Mouse (Mus musculus) hindbrain, postnatal 0 days (tissue): ENCODE measurements around the gene Adam22. TPM values are rescaled to one million over a fixed set of nuclear protein-coding genes. Genes with fewer than 3 reads are reported as not detected.
"Not testable (repeated sequence)": the region's sequence is repeated elsewhere in the genome, so short reads cannot be mapped to it uniquely, and the experiment has no call there.

Experiments
- ATAC-seq: fragments of 200-750 bp; cut with Nextera tagmentation; 2 replicates; pipeline ENCODE4 v1.8.0; 2017; ENCODE audit warnings: mild to moderate bottlenecking, moderate TSS enrichment, moderate library complexity
- DNase-seq: peaks from one replicate; pipeline ENCODE4 v3.0.0-alpha.2; 2015; ENCODE audit warnings: low spot score
- H3K27ac ChIP-seq: fragments of 300-500 bp; sonication (generic); 2 replicates; pipeline ENCODE4 v1.5.1; 2014; ENCODE audit warnings: mild to moderate bottlenecking
- H3K27me3 ChIP-seq: fragments of 300-500 bp; sonication (generic); 2 replicates; pipeline ENCODE4 v1.6.1; 2014; ENCODE audit warnings: low read length, mixed read lengths; ENCODE audit not compliant: insufficient read depth
- H3K36me3 ChIP-seq: fragments of 300-500 bp; sonication (generic); 2 replicates; pipeline ENCODE4 v1.6.1; 2014; ENCODE audit warnings: low read length, mixed read lengths; ENCODE audit not compliant: insufficient read depth
- H3K4me1 ChIP-seq: fragments of 300-500 bp; sonication (generic); 2 replicates; pipeline ENCODE4 v1.6.1; 2014; ENCODE audit warnings: antibody characterized with exemption, low read length, mixed read lengths; ENCODE audit not compliant: insufficient read depth
- H3K4me2 ChIP-seq: fragments of 300-500 bp; sonication (generic); 2 replicates; pipeline ENCODE4 v1.6.1; 2014; ENCODE audit warnings: low read depth, mild to moderate bottlenecking, low read length, moderate library complexity, mixed read lengths
- H3K4me3 ChIP-seq: fragments of 300-500 bp; sonication (generic); 2 replicates; pipeline ENCODE4 v1.5.1; 2014; ENCODE audit warnings: low read length
- H3K9ac ChIP-seq: fragments of 300-500 bp; sonication (generic); replicated peaks from 2 replicates; pipeline ENCODE4 v1.6.1; 2014; ENCODE audit warnings: mild to moderate bottlenecking, low read length, moderate library complexity, mixed read lengths
- H3K9me3 ChIP-seq: fragments of 300-500 bp; sonication (generic); 2 replicates; pipeline ENCODE4 v1.6.1; 2016; ENCODE audit warnings: low read length, mixed read lengths
- CTCF ChIP-seq: IDR thresholded peaks from 2 replicates; pipeline ENCODE4 v1.5.1; 2016; ENCODE audit warnings: antibody characterized with exemption, control low read depth, low read depth
- WGBS: fragments of 180-500 bp; shearing (Covaris S2); extraction: QIAGEN DNeasy Blood & Tissue Kit; methylation state at CpG from one replicate; pipeline ENCODE4 v1.1.7; 2014; 5-methylcytosine and 5-hydroxymethylcytosine counted together
- microRNA-seq, 2 experiments: library from miRNA; unstranded; fragments of <30 nt; microRNA quantifications; one replicate each; pipeline ENCODE4; 2016
- polyA plus RNA-seq: library from polyadenylated mRNA; unstranded; fragments of >200 nt; fragmentation: Nextera tagmentation; extraction: Ambion mirVana; gene quantifications from 2 replicates; pipeline ENCODE4 v1.2.1, GENCODE M21; 2015
- total RNA-seq: library from RNA; depleted of rRNA; stranded (reverse); fragments of >200 nt; gene quantifications from 2 replicates; pipeline ENCODE4 v1.2.3, GENCODE M21; 2014; rRNA removed

Adam22 gene
- total and polyA plus RNA-seq, 2 experiments from 2014 or later: 46.2 to 81.7 TPM

DNA sequence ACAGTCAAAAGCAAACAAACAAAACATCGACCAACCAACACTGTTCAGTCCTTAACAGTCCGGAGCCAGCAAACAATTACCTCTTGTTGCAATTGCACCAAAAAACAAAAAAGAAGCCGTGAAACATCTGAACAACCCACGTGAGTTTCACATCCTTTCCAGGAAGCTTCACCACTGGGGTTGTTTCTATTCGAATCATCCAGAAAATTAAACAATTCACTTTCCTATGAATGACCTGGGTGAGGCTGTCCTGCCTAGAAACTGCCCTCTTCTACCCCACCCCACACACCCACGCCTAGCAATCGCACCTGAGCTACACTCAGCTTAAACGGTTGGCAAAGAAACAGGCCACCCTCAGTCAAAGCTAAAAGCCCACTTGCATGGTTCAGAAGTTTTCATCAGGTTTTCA, 312.2 kb downstream of the Adam22 start:
- H3K27ac ChIP-seq: peak overlapping the region; percentile 80
- 18% methylated on average over 8 of the region's 8 CpGs for WGBS
- no peak for DNase-seq
- H3K9ac ChIP-seq: peak overlapping the region; percentile 75; the same call in 1 of the 2 replicates
- ATAC-seq: peak; percentile 31
- peaks cover 6% of the 10 kb centered on the region; the same call in 1 of the 2 replicates for H3K36me3 ChIP-seq
- H3K4me1 ChIP-seq: 0 out of 2 replicates have a peak, but pooled peaks cover 12% of the 10 kb centered on the region
- peak overlapping the region; percentile 71 for H3K4me2 ChIP-seq
- no peaks in the 10 kb centered on the region for H3K9me3 ChIP-seq
- no peaks in the 10 kb centered on the region for H3K27me3 ChIP-seq
- TF ChIP-seq CTCF: no peak
- H3K4me3 ChIP-seq: peak overlapping the region; percentile 66

DNA sequence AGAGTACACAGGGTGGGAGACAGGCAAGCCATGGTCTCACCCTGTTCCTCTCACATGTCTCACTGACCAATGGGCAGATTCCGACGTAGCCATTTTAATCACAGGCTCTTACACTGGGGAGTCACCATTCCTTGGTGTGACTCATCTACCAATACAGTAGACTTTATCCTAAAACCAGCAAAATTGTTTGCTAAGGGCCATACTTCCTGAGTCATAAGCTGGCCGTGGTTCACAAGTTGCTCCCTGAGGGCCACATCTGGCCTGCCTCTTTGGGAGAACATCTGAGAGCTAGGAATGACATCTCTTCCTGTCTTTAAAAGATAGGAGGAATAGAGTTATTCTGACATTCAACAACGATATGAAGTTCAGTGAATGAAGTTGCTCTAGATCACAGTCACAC, 314.1 kb downstream of the Adam22 start:
- H3K27ac ChIP-seq: no peak overlapping the region
- 91% methylated on average over 4 of the region's 4 CpGs for WGBS
- H3K4me1 ChIP-seq: 0 out of 2 replicates have a peak, but pooled peaks cover 12% of the 10 kb centered on the region
- H3K4me2 ChIP-seq: no peak overlapping the region
- no peaks in the 10 kb centered on the region for H3K27me3 ChIP-seq
- H3K36me3 ChIP-seq: no peaks in the 10 kb centered on the region
- H3K4me3 ChIP-seq: no peak overlapping the region
- ATAC-seq (no peak), DNase-seq (no peak)
- TF ChIP-seq CTCF: no peak
- H3K9me3 ChIP-seq: no peaks in the 10 kb centered on the region
- no peak overlapping the region for H3K9ac ChIP-seq

DNA sequence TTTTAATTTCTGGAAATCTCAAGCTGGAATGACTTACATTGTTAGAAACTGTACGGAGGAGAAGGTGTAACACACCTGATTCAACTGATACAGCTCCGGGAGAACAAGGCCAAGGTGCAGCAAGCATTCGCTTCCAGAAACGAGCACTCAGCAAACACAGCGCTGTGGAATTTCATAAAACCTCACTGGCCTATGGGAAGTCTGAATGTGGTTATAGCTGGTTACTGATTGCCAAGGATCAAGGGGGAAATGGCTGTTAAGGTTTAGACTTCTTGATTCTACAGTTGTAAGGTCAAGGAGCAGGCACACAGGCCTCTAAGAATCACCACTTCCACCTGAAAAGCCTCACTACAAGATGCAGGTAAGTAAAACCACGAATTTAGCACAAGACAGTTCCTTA, 322.1 kb downstream of the Adam22 start, which contains the start of gene Sri:
Sri (plus strand) TSS at position 224 of the 400 bp plus-strand sequence.
- Histone ChIP-seq H3K27ac (no peak within 1 kb of the TSS), H3K9me3 (no peaks in the 10 kb centered on the region), H3K4me1 (no peaks in the 10 kb centered on the region), H3K4me2 (no peak within 1 kb of the TSS), H3K36me3 (no peaks in the 10 kb centered on the region), H3K9ac (no peak within 1 kb of the TSS), H3K27me3 (no peaks in the 10 kb centered on the region), H3K4me3 (no peak within 1 kb of the TSS)
- 79% methylated on average over 6 of the region's 6 CpGs for WGBS
- TF ChIP-seq CTCF: no peak
- DNase-seq (no peak), ATAC-seq (no peak)

DNA sequence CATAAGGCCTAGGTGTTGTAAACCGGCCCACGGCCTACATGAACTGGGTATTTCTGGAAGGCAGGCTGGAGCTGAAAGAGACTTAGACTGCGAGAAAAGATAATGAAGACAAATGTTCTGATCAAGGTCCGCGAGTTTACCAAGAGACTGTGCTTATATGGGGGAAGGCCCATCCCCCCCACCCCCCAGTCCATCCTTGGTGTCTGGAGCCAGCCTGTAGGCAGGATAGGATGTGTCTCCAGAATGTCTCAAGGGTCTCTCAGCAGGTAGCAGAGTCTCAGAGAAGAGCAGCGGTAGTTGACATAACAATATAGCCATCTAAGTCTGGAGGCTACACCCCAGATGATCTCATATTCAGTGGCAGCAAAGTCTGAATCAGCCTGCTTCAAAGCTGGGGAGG, 333.4 kb downstream of the Adam22 start:
- H3K27ac ChIP-seq, ATAC-seq, H3K4me1 ChIP-seq, H3K4me3 ChIP-seq, H3K27me3 ChIP-seq, H3K36me3 ChIP-seq, H3K4me2 ChIP-seq, H3K9ac ChIP-seq, H3K9me3 ChIP-seq, DNase-seq: not testable (repeated sequence)
- WGBS: 93% methylated on average over 6 of the region's 6 CpGs

Small RNA genes lying within 50 kb of the gene (microRNA-seq; reads per million reads assigned to microRNA genes)
- gene Gm24196: 0 reads per million in 2 experiments

Other genes with a start within 250 kb of the Adam22 start
- gene Dbf4, start 54.6 kb upstream of the Adam22 start, total RNA-seq: 8.1 and 11.4 TPM in 2 replicates
- gene Dbf4, start 54.6 kb upstream of the Adam22 start, polyA plus RNA-seq: 10.5 and 10.6 TPM in 2 replicates
- 8.5 and 11.0 TPM in 2 replicates for gene Slc25a40, start 54.7 kb upstream of the Adam22 start, total RNA-seq
- gene Slc25a40, start 54.7 kb upstream of the Adam22 start, polyA plus RNA-seq: 9.1 and 10.6 TPM in 2 replicates